Mouse (Mus musculus) intestine, embryonic 16.5 days (tissue): Measurements from ENCODE around the gene Per3. TPM values are rescaled to one million over a fixed set of nuclear protein-coding genes. Genes with fewer than 3 reads are reported as not detected.

Experiments used
- ATAC-seq: fragments of 200-750 bp; cut with Nextera tagmentation; 2 replicates; pipeline ENCODE4 v1.8.0; 2017; ENCODE audit warnings: moderate TSS enrichment, moderate library complexity
- H3K27ac ChIP-seq: fragments of 300-500 bp; sonication (generic); 2 replicates; pipeline ENCODE4 v1.5.1; 2014; ENCODE audit warnings: mild to moderate bottlenecking, low read length
- H3K27me3 ChIP-seq: fragments of 300-500 bp; sonication (generic); replicated peaks from 2 replicates; pipeline ENCODE4 v1.6.1; 2014; ENCODE audit warnings: low read length, control low read depth, mixed read lengths; ENCODE audit not compliant: control insufficient read depth, insufficient read depth
- H3K36me3 ChIP-seq: fragments of 300-500 bp; sonication (generic); 2 replicates; pipeline ENCODE4 v1.6.1; 2014; ENCODE audit warnings: low read length, control low read depth; ENCODE audit not compliant: control insufficient read depth, insufficient read depth
- H3K4me1 ChIP-seq: fragments of 300-500 bp; sonication (generic); 2 replicates; pipeline ENCODE4 v1.6.1; 2014; ENCODE audit warnings: low read length, control low read depth, mixed read lengths; ENCODE audit not compliant: control insufficient read depth, insufficient read depth
- H3K4me2 ChIP-seq: fragments of 300-500 bp; sonication (generic); 2 replicates; pipeline ENCODE4 v1.6.1; 2014; ENCODE audit warnings: low read depth, low read length, control low read depth
- H3K4me3 ChIP-seq: fragments of 300-500 bp; sonication (generic); 2 replicates; pipeline ENCODE4 v1.5.1; 2014; ENCODE audit warnings: mild to moderate bottlenecking, low read length
- H3K9ac ChIP-seq: fragments of 300-500 bp; sonication (generic); 2 replicates; pipeline ENCODE4 v1.6.1; 2014; ENCODE audit warnings: low read depth, low read length
- H3K9me3 ChIP-seq: fragments of 300-500 bp; sonication (generic); 2 replicates; pipeline ENCODE4 v1.6.1; 2016; ENCODE audit warnings: low read length, control low read depth; ENCODE audit not compliant: control insufficient read depth
- WGBS: fragments of 180-500 bp; shearing (Covaris S2); extraction: QIAGEN DNeasy Blood & Tissue Kit; methylation state at CpG from one replicate; pipeline ENCODE4 v1.1.7; 2014; 5-methylcytosine and 5-hydroxymethylcytosine counted together
- polyA plus RNA-seq: library from polyadenylated mRNA; unstranded; fragments of >200 nt; fragmentation: Nextera tagmentation; extraction: Ambion mirVana; gene quantifications from 2 replicates; pipeline ENCODE4 v1.2.1, GENCODE M21; 2015

The Per3 gene
- polyA plus RNA-seq, 1 experiment from 2014 or later = 3.7 TPM

DNA sequence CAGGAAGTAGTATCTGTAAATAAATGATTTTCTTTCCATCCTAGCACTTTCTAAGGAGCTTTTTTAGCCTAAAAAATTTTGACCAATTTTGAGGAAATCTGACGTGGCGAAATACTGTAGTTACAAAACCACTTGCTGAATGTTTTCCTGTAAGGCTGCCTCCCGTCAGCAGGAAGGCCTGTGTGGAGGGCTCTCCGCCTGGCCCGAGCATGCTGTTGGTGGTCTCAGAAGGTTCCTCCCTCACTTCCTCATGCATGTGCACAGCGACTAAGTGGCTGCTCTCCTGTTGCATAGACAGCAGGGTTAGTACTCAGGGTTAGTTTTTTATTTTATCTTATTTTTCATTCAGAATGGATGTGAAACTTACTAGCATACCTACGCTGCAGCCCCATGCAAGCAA is 26.5 kb upstream of the Per3 start:
- WGBS = 82% methylated on average over 7 of the region's 7 CpGs
- Histone ChIP-seq H3K9me3 (no peaks in the 10 kb centered on the region), H3K36me3 (no peaks in the 10 kb centered on the region), H3K4me2 (no peak overlapping the region), H3K4me3 (no peak overlapping the region), H3K4me1 (no peaks in the 10 kb centered on the region), H3K27me3 (no peaks in the 10 kb centered on the region), H3K27ac (no peak overlapping the region), H3K9ac (no peak overlapping the region)
- no peak for ATAC-seq

DNA sequence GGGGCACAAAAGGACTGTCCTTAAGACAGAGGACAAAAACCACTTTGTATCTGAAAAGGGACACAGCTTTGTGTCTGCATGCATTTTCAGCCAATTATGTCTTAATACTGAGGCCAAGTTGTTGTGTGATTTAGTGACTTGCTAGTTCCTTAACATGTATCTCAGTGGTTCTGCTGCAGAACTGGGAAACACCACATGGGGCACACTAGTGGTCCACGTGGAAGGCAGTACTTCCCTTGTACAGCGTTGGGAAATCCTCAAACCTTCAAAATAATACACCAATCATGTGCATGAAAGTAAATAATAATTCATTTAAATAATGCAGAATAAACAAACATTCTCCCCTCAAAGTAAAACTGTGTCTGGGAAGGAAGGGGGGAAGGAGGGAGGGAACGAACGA is 24.3 kb upstream of the Per3 start:
- no peak overlapping the region for H3K27ac ChIP-seq
- WGBS = 70% methylated on average over 4 of the region's 4 CpGs
- H3K4me1 ChIP-seq = no peaks in the 10 kb centered on the region
- no peaks in the 10 kb centered on the region for H3K9me3 ChIP-seq
- H3K27me3 ChIP-seq = no peaks in the 10 kb centered on the region
- H3K4me3 ChIP-seq = no peak overlapping the region
- H3K4me2 ChIP-seq = no peak overlapping the region
- no peak overlapping the region for H3K9ac ChIP-seq
- no peak for ATAC-seq
- no peaks in the 10 kb centered on the region for H3K36me3 ChIP-seq

GRCm38 (mm10) chr4:151059566-151059965 is 15.1 kb upstream of the Per3 start:
- WGBS = 96% methylated on average over 4 of the region's 4 CpGs
- no peaks in the 10 kb centered on the region for H3K36me3 ChIP-seq
- H3K4me2 ChIP-seq = no peak overlapping the region
- H3K27ac ChIP-seq = no peak overlapping the region
- peaks cover 7% of the 10 kb centered on the region; the same call in 1 of the 2 replicates for H3K4me1 ChIP-seq
- H3K4me3 ChIP-seq = no peak overlapping the region
- H3K27me3 ChIP-seq = no peaks in the 10 kb centered on the region
- no peak for ATAC-seq
- 0 out of 2 replicates have a peak, but pooled peaks cover 4% of the 10 kb centered on the region for H3K9me3 ChIP-seq
- no peak overlapping the region for H3K9ac ChIP-seq

- 0 out of 2 replicates have a peak overlapping the region, but pooled peaks have one; percentile 68 for H3K9ac ChIP-seq
- H3K27ac ChIP-seq = peak overlapping the region; percentile 72; the same call in 1 of the 2 replicates
Observed at GRCm38 (mm10) chr4:151058634-151059033, 14.2 kb upstream of the Per3 start.

GRCm38 (mm10) chr4:151057347-151058321 is 13.2 kb upstream of the Per3 start, which contains the start of gene Vamp3:
Vamp3 (minus strand) TSS chr4:151057963.
- peaks cover 7% of the 10 kb centered on the region; the same call in 1 of the 2 replicates for H3K4me1 ChIP-seq
- ATAC-seq = peak; percentile 99
- H3K9me3 ChIP-seq = 0 out of 2 replicates have a peak, but pooled peaks cover 4% of the 10 kb centered on the region
- H3K27me3 ChIP-seq = no peaks in the 10 kb centered on the region
- H3K4me3 ChIP-seq = peak within 1 kb of the TSS; percentile 94
- H3K27ac ChIP-seq = peak within 1 kb of the TSS; percentile 97
- H3K4me2 ChIP-seq = peak within 1 kb of the TSS; percentile 66
- H3K9ac ChIP-seq = peak within 1 kb of the TSS; percentile 97
- H3K36me3 ChIP-seq = no peaks in the 10 kb centered on the region
- WGBS = under 1% methylated on average over 113 of the region's 114 CpGs

More at GRCm38 (mm10) chr4:151058634-151059033, 14.2 kb upstream of the Per3 start:
- H3K27me3 ChIP-seq = no peaks in the 10 kb centered on the region
- H3K36me3 ChIP-seq = no peaks in the 10 kb centered on the region
- H3K4me2 ChIP-seq = peak overlapping the region; percentile 66; the same call in 1 of the 2 replicates
- no peak for ATAC-seq
- WGBS = 83% methylated on average over 4 of the region's 4 CpGs
- H3K9me3 ChIP-seq = 0 out of 2 replicates have a peak, but pooled peaks cover 4% of the 10 kb centered on the region
- peaks cover 7% of the 10 kb centered on the region; the same call in 1 of the 2 replicates for H3K4me1 ChIP-seq
- H3K4me3 ChIP-seq = peak overlapping the region; percentile 94

DNA sequence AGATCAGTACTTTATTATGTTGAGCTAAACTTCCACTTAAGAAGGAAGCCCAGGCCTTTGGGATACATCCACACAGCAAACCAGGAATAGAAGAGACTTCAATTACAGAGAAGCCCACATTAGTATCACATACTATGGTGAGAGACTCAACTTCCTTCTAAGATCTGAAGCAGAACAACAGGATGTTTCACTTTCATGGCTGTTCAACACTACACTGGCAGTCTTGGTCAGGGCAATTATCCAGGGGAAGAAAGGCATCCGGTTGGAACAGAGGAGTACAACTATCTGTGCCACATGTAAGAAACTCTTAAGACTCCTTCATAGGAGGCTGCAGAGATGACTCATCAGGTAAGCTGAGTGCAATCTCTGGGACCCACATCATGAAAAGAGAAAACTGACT is 6.7 kb upstream of the Per3 start:
- no peak overlapping the region for H3K27ac ChIP-seq
- ATAC-seq = no peak
- H3K4me1 ChIP-seq = peaks cover 1% of the 10 kb centered on the region; the same call in 1 of the 2 replicates
- no peak overlapping the region for H3K4me2 ChIP-seq
- no peak overlapping the region for H3K4me3 ChIP-seq
- H3K9ac ChIP-seq = no peak overlapping the region
- WGBS = 83% methylated on average over 1 of the region's 1 CpGs
- H3K36me3 ChIP-seq = peaks cover 3% of the 10 kb centered on the region; the same call in 1 of the 2 replicates
- H3K27me3 ChIP-seq = no peaks in the 10 kb centered on the region
- no peaks in the 10 kb centered on the region for H3K9me3 ChIP-seq

DNA sequence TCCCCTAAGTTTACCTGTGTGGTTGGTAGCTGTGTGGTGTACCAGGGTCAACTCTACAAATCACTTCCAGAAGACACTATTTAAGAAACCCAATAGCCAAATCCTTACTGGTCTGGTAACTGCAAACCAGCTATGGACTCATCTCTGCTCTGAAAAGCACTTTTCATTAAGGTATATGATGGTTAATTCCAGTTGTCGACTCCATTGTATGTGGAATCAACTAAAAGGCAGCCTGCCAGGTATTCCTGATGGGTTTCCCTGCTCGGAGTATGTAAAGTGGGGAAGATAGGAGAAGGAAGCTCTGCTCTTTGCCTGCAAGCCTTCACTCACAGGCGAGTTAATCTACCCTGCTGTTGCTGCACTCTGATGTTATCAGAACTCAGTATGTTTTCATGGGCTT is 2.1 kb upstream of the Per3 start:
- Histone ChIP-seq H3K36me3 (peaks cover 3% of the 10 kb centered on the region; the same call in 1 of the 2 replicates), H3K4me3 (no peak overlapping the region), H3K27me3 (no peaks in the 10 kb centered on the region), H3K27ac (no peak overlapping the region), H3K9ac (no peak overlapping the region), H3K4me1 (peaks cover 10% of the 10 kb centered on the region; the same call in 1 of the 2 replicates), H3K9me3 (no peaks in the 10 kb centered on the region), H3K4me2 (no peak overlapping the region)
- WGBS = 84% methylated on average over 3 of the region's 3 CpGs
- no peak for ATAC-seq

GRCm38 (mm10) chr4:151044944-151045570 is 592 bp upstream of the Per3 start:
- Histone ChIP-seq H3K4me1 (peaks cover 10% of the 10 kb centered on the region; the same call in 1 of the 2 replicates), H3K27ac (peak overlapping the region; percentile 18; the same call in 1 of the 2 replicates), H3K36me3 (peaks cover 3% of the 10 kb centered on the region; the same call in 1 of the 2 replicates), H3K9me3 (no peaks in the 10 kb centered on the region), H3K4me3 (peak overlapping the region; percentile 56), H3K9ac (peak overlapping the region; percentile 53), H3K4me2 (peak overlapping the region; percentile 98), H3K27me3 (no peaks in the 10 kb centered on the region)
- ATAC-seq = no peak; the same call in 1 of the 2 replicates
- WGBS = 4% methylated on average over 21 of the region's 21 CpGs

DNA sequence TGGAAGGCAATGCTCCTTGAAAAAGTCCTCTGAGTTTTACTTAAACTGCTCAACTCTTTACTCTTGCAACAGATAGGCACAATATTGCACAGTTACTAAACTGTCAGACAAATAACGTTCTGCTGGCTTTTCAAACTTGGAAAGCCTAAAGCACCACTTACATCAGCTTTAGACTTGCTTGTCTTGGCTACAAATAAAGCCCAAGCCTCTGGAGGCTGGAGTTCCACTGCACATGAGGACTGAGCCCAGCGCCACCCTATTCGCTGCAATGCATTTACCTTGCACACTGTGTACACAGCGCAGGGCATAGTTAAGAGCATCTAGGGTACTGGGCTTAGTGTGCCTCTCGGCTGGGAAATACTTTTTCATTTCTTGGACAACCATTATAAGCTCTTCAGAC is 1.2 kb downstream of the Per3 start:
- Histone ChIP-seq H3K4me2 (peak overlapping the region; percentile 98), H3K27ac (no peak overlapping the region), H3K36me3 (no peaks in the 10 kb centered on the region), H3K4me1 (peaks cover 10% of the 10 kb centered on the region; the same call in 1 of the 2 replicates), H3K27me3 (no peaks in the 10 kb centered on the region), H3K9ac (peak overlapping the region; percentile 70; the same call in 1 of the 2 replicates), H3K9me3 (no peaks in the 10 kb centered on the region), H3K4me3 (peak overlapping the region; percentile 56; the same call in 1 of the 2 replicates)
- no peak for ATAC-seq
- 28% methylated on average over 5 of the region's 5 CpGs for WGBS
